Mouse (Mus musculus) cerebellum, postnatal 14 days (tissue): ENCODE results near the gene Scfd2.

Experiments used
- DNase-seq, 2 experiments: peaks; one replicate each; pipeline ENCODE4 v3.0.0; 2021; ENCODE audit warnings: mixed read lengths in 2 of 2

Scfd2 gene

DNA sequence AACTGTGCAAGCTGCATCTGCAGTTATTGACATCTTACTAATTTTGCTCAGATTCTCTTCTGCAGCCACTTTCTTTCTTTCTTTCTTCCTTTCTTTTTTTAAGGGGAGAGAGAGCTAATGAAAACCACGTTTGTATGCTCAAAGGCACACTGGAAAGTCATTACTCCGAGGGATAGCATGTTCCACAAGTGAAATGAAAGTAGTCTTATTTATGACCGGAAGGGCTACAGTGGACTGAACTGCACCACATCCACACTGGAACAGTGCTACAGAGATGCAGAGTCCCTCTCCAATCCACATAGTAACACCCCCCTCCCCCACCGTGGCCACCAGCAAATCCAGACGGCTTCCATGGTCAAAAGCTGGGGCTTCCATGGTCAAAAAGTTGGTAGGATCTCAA lies 224.3 kb downstream of the Scfd2 start:
- no peak for DNase-seq

DNA sequence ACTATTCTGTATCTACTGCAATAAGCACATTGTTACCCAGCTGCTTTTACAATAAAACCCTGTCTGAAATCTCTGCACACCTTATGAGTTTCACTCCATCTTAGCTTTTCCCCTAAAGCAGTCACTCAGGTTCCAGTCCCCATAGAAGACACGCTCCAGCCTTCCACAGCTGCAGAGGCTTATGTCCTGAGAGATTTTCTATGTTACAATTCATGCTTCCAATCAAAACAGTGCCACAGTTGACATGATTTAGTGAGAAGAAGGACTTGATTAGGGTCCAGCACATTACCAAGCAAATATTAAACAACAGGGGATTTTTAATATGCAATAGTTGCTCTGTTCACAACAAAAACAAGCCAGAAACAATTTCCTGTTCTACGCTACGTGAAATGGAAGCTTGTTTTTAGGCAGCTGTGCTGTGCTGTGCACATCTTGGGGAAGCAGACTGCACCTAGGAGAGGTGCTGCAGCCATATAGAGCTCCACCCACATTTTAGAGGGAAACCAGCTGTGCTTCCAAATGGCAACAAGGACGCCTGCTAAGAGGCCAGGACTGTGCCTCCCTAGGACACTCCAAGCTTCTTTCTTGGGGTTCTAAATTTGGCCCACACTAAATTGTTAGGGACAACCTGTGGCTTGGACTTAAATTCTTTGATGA lies 225.9 kb downstream of the Scfd2 start:
- DNase-seq, result no peak

DNA sequence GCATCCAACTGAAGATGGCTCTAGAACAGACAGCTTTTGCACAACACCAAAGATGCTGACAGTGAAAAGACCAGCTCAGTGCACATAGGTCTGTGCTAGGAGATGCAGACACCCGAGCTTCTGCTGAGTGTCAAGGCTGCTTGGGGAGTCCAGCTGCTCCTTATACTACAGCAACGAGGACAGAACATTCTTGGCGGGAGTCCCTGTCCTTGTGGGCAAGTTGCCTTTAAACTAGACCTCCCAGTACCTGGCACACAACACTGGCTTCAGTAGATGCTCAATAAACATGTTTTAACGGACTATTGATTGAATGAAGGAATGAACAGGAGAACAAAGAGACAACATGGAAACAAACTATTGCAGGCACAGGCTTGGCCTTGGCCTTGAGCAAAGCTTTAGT lies 226.8 kb downstream of the Scfd2 start:
- DNase-seq, result peak in 1 of 2 experiments; percentile 45

DNA sequence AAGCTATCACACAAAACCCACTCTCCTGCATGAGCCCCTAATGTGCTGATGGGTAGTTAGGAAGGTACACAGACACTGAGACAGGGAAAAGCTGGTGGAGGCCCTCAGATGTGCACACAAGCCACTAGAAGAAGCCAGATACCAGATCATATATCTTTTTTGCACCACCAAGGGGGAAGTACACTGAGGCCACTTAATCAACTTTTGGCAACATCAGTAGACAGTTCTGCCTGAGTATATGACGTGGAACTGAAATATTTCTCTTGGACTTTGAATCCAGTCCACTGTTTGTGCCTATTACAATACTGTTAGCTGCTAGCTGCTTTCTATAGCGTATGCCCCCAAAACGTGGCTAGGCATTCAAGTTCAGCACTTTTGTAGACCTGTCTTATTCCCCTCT lies 229.2 kb downstream of the Scfd2 start:
- no peak for DNase-seq

DNA sequence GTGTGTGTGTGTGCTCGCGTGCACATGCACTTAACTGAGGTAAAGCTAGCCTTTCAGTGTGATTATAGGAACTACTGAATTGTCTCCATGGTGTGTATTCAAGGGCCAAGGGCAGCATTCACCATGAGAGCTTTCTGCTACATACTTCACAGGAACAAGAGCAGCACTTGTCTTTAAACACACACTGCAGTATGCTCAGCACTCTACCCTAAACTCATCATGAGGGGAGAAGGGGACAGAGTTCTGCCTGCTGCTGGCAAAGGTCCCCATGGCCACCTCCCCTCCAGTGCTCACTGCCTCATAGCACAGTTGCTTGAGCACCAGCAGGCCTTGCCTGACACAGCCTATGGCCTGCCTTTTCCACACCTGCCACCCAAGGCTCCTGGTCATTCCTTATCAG lies 230.1 kb downstream of the Scfd2 start:
- DNase-seq, result no peak

DNA sequence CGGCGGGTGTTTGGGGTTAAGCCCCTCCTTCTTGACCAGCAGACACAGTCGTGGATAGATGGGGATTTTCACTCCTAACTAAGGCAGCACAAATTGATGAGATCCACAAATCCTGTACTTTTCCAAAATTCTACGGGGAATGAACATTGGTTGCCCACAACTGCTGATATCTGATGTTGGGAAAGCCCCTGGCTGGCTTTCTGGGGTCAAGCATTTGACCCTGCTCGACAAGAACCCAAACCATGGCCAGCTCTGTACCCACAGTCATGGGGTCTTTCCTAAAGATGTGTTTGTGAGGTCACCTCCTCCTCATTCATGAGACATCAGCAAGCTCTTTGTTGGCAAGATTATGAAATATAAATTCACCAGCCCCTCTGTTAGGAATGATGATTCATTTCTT lies 230.6 kb downstream of the Scfd2 start:
- DNase-seq, result no peak

DNA sequence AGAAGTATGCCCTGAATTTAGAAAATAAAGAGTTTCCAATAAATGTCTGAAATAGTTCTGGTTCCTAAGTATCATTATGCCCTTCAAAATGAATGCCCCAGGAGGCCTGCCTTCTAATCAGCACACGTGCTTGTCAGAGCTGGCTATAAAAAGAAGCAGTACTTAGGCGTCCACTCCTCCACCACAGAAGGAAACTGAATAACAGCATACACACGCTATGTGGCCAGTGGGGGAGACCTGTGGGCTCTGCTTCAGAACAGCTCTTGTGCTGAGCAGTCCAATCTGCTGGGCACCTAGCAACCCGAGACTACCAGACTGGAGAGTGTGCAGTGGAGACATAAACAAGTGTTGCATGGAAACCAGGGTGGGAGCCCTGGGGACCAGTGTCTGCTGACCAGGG lies 231.4 kb downstream of the Scfd2 start:
- no peak for DNase-seq

DNA sequence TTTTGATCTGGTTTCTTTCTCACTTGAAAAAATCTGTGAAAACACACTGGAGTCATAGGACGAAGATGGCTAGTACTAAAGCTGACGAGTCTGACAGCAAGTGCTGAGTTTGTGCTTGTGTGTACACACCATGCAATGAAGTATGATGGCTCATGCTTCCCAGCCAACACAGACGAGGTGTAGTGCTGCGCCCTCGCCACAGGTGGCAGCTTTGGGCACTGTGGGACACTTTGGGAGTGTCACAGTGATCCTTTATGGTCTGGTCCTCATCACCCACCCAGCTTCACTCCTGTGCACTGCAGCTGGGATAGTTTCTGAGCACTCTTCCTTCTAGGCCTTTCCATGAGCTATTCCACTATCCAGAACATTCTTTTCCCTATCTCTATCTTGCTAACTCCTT lies 234.4 kb downstream of the Scfd2 start:
- no peak for DNase-seq

DNA sequence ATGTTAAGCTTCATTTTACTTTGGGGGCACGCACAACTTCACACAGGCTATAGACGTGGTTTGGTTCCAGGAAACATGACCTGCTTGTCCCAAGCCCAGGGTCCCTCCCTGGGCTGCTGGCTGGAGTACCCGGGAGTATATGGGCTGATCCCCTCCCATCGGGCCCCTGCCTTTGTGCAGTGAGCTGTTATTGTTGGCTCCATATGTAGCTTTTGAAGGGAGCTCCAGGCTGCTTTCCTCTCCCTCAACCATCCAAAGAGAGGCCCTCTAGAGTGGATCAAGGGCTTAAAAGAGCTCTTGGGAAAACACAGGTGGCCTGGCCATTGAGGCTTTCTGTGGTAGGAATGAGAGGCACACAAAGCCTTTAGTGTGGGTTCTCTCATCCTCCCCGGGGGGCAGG lies 235.5 kb downstream of the Scfd2 start:
- no peak for DNase-seq

DNA sequence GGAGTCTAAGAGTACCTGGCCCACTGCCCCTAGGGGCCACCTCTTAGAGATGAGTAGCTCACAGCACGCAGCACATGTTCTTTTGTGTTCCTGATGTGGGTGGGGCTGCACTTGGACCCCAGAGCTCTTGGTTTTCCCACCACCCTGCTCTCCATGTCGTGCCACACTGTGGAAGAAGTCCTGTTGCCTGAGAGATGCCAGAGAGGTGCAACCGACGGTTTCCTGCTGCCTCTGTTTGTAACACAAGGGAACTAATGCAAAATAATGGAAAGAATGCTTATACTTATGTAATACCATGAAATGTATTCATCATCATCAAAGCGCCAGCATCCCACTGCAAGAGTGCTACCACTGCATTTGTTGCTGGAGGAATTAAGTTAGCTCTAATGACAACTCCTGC lies 238.0 kb downstream of the Scfd2 start:
- no peak for DNase-seq

DNA sequence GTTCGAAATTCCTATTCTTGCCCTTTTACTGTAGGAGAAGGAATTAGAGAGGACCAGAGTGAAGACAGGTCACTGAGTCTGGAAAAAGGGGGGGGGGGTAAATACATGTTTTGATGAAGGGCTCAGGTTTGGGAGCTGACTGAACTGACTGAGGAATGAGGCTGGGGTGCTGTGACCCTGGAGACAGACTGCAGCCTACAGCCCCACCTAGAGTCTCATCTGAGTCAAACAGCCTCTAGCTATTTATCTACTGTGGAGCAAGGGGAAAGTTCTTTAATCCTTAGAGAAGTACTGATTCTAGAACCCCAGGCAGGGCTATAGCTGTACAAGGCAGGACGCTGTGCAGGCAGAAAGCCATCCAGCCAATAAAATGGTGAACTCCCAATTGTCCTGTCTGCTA lies 239.5 kb downstream of the Scfd2 start:
- DNase-seq, result no peak

DNA sequence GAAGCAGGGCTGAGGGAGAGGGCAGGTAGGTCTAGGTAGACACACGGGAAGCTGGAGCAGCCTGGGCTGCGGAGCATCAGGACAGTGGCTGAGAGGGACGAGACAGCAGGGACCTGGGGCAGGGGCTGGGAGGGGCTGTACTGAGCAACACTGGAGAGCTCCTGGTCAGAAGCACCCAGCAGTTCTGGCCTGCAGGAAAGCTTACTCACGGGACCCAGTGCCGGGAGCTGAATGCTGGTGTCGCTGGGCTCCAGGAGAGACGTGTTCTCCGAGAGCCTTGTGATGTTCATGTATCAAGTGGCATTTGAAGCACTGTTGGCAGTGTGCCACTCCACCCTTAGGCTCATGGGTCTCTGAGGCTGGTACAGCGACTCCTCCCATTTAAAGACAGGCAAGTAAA lies 240.0 kb downstream of the Scfd2 start:
- DNase-seq, result no peak

DNA sequence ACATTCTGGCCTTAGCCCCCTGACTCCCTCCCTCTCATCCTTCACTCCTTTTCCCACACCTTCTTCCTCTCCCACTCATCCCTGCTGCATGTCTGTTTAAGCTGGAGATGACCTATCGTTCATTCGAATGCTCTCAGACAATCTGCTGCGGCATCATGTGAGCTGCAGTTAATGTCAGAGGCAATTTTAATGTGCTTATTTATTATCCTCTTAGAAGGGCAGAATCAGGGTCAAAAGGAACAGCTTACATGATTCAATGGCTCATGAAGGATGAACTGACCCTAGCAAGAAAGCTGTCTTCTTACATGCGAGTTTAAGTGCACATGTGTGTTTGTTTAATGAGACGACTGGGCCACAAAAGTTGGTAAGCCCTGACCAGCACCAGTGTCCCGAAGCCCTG lies 241.6 kb downstream of the Scfd2 start:
- DNase-seq, result no peak

DNA sequence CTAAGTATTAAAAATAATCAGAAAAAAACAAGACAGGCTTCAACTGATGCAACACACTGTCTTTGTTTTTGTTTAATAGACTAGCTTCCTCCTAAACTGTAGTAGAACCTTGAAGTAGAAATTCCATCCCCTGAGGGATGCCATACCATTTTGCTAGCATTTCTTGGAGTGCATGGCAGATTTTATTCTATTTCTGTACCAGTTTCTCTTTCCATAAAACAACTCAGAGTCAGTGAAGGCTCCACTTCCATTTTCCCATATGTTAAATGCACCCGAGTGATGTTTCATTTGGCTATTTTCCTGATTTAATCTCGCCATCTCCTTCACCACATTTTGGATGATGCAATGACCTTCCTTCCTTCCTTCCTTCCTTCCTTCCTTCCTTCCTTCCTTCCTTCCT lies 243.4 kb downstream of the Scfd2 start:
- no peak for DNase-seq

DNA sequence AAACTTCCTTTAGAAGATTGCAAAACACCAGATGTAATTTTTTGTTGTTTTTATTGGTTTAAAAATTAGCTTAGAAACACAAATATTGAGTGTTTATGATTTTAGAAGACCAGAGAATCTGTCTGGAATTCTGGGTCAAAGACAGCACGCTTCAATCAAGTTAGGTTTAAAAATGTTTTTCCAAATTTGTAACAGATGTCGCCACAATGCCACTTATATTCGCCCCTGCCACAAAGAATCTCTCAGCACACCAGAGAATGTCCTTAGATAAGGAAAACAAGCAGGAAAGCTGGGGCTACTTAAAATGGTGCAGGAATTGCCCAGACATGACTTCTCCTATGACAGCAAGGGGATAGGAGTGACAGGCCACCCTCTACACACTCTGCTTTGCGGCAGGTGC lies 245.3 kb downstream of the Scfd2 start:
- no peak for DNase-seq

DNA sequence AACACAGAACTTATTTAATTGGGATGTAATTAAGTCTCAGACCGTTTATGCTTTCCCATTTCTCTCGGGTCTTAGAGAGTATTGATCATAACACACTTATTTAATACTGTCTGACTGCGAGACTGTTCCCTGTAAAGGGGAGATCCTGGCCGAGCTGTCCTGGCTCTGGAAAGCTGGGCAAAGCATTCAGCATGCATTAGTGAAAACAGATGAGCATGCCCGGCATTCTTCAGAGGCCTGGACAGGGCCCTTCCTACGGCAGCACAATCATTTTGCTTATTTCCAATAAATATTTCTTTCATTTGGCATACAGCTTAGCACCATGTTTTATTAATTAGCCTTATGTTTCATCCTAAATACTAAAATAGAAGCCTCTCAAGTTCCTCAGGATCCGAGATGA lies 245.8 kb downstream of the Scfd2 start:
- no peak for DNase-seq

DNA sequence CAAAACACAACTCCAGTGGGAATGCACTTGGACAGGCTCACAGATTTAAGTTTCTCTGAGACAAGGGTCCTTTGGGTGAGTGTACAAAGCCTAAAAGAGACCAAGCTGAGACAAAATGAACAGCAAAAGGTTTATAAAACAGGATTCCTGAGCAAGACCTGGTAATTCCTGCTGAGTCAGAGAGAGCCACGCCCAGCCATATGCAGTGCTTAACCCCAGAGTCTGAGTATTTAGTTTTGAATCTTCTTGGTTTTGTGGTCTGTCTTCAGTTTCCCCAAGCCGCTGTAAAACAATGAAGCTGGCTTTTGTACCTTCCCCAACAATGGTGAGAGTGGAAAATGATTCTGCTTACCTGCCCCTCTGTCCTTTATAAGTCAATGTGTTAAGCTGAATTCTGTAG lies 246.3 kb downstream of the Scfd2 start:
- DNase-seq, result no peak

DNA sequence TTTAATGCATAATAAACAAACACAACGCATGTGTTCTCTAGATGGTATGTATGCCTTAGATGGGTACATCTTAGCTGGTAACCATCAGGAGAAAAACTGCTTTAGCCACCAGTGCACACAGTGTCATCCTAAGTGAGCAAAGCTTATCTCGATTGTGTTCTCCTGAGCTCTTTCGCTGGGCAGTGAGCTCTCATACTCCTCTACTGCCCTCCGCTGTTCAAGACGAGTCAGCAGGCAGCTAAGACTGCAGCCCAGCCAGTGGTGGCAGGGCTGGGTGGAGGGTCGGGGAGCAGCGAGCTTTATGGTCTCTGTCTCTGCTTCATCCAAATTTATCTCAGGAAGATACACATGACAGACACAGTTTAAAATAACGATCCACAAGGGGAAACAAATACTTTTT lies 248.0 kb downstream of the Scfd2 start:
- DNase-seq, result peak; percentile 67 to 70

DNA sequence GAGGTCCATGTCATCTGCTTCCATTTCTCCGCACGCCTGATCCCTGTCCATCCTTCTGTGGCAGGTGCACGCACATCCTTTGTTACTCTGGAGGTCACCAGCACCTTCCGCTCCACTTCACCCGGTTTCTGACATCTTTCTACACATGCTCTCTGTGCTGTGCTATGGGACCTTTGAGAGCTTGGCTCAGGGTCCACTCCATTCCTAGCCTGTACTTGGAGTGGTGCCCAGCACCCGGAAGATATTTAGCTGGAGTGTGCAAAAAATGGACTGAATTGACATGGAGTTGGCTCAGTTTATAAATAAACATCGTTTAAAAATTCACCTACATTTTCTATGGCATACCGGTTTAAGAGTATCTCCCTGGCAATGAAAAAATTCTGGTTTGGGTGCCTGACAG lies 250.1 kb downstream of the Scfd2 start:
- DNase-seq, result peak; percentile 44 to 47

DNA sequence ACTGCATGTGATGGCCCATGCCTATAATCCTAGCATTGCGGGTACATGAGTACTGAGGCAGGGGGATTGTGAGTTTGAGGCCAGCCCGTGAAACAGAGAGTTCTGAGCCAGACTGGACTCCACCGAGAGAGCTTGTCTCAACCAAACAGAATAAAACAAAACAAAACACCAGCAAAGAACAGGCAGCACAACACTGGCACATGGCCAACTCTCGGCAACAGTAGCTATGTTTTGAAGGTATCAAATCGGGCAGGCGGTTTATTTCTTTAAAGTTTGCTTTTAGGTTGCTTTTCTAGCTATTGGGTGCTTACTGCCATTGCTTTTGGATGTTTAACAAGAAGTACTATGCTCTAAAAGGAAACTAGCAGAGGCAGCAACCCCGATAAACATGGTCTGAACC lies 251.9 kb downstream of the Scfd2 start:
- DNase-seq, result peak in 1 of 2 experiments; percentile 38

DNA sequence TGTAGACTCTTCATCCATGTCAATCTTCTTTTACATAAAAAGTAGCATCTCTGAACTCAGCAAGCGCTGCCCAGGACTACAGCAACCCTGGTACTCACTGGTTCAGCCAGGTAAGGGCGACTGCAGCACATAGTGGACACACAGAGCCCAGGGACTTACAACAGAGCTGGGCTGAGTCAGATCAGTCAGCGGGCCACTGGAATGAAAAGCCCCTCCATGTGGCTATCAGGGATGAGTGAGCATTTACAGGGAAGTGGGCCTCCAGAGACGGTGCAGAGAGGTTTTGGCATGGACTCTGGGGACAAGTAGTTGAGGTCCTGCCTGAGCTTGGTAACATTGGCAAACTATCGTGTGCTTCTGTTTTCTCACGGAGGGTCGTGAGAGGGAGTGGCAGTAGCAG lies 253.1 kb downstream of the Scfd2 start:
- no peak for DNase-seq

DNA sequence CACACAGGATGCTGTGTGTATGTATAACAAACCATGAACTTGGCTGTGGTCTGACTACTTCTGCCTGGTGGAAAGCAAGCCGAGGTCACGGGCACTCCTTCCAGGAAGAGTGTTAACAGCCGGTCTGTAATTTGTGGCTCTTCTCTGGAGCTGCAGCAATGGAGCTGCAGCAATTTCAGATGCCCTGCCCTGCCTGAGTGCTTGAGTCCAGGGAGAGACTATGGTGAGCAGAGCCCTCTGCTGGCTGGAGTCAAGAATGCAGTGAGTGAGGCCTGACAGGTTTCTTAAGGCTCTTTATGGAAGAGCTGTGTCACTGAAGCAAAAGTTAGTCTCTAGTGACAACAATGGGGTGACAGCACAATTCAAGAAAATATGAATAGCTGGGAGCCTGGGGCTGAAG lies 253.8 kb downstream of the Scfd2 start:
- DNase-seq, result peak; percentile 95

DNA sequence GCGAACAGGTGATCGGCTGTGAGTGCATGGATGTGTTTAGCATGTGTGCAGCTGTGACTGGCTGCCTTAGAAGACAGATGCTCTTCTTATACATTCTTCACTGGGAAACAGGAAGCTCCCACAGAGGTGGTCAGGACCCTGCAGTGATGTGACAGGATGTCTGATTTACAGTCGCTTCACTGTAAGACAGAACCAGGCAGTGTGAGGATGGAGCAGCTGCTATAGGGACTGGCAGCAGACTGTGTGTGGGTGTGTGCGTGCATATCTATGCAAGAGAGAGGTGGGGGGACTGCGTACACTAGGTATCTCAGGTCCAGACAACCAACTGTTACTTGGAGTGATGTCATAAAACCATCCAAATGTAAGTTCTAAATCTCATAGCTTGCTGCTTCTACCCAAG lies 254.3 kb downstream of the Scfd2 start:
- no peak for DNase-seq

DNA sequence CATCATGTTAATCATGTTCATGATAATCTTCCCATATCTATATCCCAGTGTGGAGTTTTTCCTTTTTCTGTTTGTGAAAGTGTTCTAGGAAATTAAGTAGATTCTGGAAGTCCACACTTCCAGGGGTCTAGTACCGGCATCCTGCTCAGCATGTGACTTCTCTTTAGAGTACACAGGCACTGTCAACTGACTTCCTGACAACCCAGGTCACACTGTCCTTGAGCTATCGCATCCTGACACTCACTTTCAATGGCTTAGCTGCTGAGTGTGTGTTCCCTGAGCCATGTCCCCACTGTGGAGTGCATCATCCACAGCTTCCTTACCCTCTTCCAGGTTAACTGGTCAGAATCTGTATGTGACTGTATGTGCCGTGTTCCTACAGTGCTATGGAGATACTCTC lies 258.2 kb downstream of the Scfd2 start:
- DNase-seq, result no peak

DNA sequence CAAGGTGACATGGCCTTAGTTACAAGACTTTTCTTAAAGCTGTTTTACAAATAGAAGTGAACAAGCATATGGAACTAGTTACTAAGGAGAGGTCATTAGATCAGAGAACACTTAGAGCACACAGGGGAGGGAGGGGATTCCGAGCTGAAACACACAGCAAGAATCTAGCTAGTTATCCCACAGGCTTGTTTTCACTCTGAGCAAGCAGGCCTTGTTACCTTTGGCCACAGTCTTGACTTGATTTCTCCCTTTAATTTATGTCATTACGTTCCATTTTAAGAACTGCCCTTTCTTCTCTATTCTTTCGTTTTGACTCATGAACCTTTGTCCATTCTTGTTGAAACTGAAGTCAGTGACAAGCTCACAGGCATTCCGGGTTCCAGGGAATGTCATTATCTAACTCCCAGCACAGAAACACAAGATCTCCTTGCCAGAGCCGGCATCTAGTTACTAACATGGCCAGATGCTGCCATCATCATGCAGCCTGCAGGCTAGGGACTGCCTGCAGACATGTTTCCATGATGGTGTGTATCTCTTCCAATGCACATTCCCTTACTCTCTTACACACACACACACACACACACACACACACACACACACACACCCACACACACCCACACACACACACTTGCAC lies 263.7 kb downstream of the Scfd2 start:
- DNase-seq, result no peak
